14 mouse cellular contexts compared by ENCODE assay signal in the genomic region with DNA sequence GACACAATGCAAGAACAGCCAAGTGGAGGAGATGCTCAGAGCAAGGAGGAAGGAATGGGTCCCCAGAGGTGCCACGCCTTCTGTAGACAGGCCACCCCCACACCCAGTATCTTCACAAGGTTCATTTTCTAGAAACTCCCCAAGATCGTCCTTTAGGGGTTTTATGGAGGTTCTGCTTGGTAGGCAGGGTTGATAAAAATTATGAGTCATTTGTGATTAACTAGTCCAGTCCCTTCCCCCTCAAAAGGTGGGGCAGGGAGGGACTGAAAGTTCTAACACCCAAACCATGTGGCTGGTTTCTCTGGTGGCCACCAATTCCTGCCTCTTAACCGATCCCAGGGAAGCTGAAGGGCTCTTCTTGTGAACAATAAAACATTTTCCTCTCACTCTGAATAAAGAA.
"Had no signal": no experiment of that assay in that cellular context is flagged by ENCODE, and none has a peak within 500 bp of the region (broad histone marks: within the 10 kb centered on the region; RNA-seq: fewer than 3 reads in every experiment).

No protein-coding gene starts in this region.

- H3K36me3 ChIP-seq: kidney, embryonic 15.5 days; neural tube, embryonic 15.5 days had no signal

- H3K4me2 ChIP-seq: kidney, embryonic 15.5 days; lung, embryonic 14.5 days; midbrain, embryonic 11.5 days; neural tube, embryonic 15.5 days had no signal

- DNase-seq: kidney, postnatal 14 days; left cerebral cortex, postnatal 4 days; lung, embryonic 14.5 days; lung, postnatal 10 days; lung, postnatal 4 days; right cerebral cortex, adult 18-20 months; spleen, adult 18-20 months; thymus, adult 2 months; thymus, postnatal 25 days had no signal

- H3K27ac ChIP-seq: kidney, embryonic 15.5 days; neural tube, embryonic 15.5 days had no signal

- H3K9ac ChIP-seq: kidney, embryonic 15.5 days; lung, embryonic 14.5 days; neural tube, embryonic 15.5 days had no signal

- ATAC-seq: intestine, embryonic 16.5 days had no signal

- H3K9me3 ChIP-seq: kidney, embryonic 15.5 days; neural tube, embryonic 15.5 days had no signal

- H3K4me3 ChIP-seq: kidney, embryonic 15.5 days; myocyte; neural tube, embryonic 15.5 days had no signal
